Mouse (Mus musculus): ENCODE results near the gene Rabgap1l.

The Rabgap1l gene

DNA sequence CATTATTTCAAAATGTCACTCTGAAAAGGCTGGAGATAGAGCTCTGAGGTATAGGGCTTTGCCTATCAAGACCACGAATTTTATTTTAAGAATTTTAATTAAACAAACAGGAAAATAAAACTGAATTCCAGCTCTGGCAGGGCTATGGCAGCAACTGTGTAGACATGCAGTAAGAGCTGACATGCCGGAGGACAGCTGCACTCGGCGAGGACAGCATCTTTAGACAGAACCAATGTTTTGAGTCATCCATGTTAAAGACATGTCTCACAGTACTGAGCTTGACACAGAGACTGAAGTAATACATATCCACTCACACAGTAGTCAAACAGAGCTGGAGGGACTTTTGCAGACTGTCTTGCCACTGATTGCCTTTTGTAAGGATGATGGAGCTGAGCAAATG is 532.4 kb downstream of the Rabgap1l start:
- in situ Hi-C loops (cut with MboI; ENCODE audit: low sequenced_read_pairs) = no loop called here

DNA sequence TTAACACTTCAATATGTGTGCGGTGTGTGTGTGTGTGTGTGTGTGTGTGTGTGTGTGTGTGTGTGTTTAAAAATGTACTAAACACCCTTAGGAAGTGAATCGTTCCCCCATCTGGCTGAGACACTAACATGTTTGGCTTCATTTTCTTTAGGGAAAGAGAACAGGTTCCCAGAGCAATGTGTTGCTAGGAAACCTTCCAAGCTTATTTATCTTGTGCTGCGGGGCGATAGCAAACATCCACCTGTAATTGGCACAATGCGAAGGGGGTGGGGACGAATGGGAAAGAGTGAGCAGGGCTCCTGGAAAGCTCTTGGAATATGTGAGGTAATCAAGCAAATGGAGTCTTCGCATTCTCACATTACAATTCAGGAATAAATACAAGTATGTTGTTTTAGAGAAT is 533.1 kb downstream of the Rabgap1l start:
- in situ Hi-C loops (cut with MboI; ENCODE audit: low sequenced_read_pairs) = no loop called here

DNA sequence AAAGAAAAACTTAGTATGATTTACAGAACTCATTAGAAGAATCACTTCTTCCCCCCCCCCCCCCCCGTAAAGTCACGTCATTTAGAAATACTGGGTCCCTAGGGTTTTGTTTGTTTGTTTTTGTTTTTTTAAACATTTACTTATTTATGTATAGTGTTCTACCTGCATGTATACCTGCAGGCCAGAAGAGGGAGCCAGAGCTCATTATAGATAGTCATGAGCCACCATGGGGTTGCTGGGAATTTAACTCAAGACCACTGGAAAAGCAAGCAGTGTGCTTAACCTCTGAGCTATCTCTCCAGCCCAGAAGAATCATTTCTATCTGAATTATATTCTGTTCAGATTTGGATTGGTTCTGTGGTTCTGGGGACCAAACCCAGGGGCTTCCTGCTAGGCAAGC is 539.9 kb downstream of the Rabgap1l start:
- in situ Hi-C loops (cut with MboI; ENCODE audit: low sequenced_read_pairs) = no loop called here

DNA sequence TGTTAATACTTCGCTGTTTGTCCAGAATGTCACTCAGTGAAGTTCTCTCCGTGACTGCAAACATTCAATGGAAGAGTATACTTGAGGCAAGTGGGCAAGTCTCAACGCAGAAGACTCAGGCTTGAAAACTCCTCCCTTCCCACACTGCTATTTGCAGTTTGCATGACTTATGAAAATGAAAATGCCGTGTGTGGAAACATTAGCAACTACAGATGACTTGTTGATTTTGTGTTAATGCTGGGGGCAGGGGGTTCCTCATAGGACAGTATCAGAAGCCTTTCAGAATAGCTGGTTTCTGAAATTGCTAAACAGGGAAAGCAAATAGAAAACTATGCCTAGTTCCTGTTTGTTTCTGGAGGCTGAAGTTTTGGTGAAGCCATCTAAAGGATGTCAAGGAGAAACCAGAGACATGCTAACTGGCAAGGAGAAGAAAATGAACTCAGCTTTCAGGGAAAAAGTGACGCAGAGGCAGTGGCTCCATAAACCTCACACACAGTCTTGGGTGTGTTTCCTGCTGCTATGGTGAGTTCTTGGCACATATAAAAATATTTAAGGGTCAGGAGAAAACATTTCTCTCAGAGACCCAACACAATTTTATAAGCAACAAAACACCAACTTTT is 541.5 kb downstream of the Rabgap1l start:
- in situ Hi-C loops (cut with MboI; ENCODE audit: low sequenced_read_pairs) = no loop called here

DNA sequence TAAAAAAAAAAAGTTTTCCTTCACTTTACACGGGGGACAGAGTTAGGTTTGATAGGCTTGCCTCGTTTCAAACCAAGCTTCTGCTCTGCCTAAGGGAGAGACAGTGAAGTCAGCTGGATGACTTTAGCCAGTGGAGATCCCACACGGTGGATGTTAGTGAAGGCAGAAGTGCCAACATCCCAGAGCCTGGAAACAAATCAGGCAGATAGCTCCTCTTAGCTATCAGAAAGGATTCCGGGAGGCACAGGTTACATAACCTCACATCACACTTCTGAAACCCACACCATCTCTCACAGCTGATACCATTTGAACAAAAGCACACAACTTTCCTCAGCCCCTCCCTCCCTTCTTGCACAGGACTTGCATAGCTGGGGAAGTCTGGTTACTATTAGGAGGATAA is 542.2 kb downstream of the Rabgap1l start:
- in situ Hi-C loops (cut with MboI; ENCODE audit: low sequenced_read_pairs) = no loop called here

DNA sequence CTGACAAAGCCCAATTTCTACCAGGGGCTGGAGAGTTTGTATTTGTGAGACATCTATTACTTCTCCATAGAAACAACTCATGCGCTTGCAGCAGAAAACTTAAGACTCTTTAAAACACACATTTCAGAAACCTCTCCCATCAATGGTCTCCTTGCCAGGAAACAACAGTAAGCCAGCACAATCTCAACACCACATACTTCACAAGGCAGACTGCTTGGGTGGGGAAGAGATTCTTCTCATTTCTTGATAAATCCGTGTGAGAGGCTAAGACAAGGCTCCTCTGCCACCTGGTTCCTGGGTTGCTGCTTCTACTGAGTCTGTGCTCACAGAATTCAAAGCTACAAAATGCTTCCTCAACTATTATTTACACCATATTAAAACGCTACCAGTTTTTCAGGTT is 543.2 kb downstream of the Rabgap1l start:
- in situ Hi-C loops (cut with MboI; ENCODE audit: low sequenced_read_pairs) = no loop called here

DNA sequence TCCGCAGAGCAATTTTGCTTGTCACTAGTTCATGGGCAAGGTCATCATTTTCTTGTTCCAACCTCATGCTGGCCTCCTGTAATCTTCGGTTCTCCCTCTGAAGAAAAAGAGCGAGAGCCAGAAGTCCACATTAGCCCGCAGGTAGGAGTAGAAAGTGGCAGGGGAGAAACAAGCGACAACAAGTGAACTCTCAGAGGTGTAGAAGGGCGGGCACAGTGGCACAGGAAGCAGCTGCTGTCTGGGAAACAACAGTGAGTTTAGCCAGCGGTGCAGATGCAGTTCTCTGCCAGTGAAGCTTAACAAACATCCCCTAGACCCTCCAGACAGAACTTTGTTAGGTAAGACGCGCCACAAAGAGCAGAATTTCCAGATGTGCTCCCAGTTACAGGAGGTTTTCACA is 545.5 kb downstream of the Rabgap1l start:
- in situ Hi-C loops (cut with MboI; ENCODE audit: low sequenced_read_pairs) = no loop called here

DNA sequence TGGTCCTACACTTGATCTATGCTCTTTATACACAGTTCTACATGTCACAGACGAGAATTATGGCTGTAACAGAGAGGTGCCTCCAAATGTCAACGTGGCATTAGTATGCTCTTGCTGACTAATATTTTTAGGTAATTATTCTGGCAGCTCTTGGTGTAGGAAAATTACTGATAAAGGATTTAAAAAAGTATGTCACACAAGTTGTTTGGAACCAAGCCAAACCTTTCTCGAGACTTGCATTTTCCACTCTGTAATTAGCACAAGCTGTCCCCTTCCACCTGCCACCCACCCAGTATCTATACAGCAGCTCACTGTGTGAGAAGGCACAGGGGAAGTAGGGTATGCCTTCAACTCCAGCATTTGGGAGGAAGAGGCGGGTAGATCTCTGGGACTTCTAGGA is 546.2 kb downstream of the Rabgap1l start:
- in situ Hi-C loops (cut with MboI; ENCODE audit: low sequenced_read_pairs) = no loop called here

DNA sequence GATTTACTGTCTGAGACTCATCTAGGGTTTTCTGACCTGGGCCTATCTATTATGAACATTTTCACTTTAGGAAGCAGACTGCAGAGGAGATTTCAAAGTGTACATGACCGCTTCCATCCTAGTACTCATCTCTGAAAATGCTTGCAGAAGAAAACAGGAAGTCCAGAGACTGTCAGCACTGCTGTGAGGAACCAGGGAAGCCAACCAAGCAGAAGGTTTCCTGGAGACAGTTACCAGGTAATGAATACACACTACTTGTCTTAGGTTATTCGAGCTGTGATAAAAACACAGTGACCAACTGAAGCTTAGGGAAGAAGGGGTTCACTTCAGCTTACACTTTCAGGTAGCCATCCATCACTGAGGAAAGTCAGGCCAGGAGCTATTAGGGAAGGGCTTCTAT is 547.1 kb downstream of the Rabgap1l start:
- in situ Hi-C loops (cut with MboI; ENCODE audit: low sequenced_read_pairs) = no loop called here

DNA sequence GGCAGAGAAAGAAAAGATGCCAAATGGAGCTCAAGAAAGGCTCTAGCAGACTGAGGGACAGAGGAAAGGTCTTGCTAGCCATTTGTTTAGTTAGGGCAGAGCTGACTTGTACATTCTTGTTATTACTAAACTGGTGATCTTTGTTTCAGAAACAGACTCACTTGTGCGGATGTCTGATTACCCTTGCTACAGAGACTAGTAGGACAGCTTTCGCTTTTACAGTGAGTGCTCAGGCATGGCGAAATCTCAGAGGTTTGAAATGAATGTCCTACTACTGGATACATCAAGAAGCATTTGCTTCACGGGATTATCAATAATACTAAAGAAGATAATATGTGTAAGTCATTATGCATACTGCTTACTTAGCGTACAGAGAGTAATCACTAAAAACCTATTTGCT is 548.3 kb downstream of the Rabgap1l start:
- in situ Hi-C loops (cut with MboI; ENCODE audit: low sequenced_read_pairs) = no loop called here

DNA sequence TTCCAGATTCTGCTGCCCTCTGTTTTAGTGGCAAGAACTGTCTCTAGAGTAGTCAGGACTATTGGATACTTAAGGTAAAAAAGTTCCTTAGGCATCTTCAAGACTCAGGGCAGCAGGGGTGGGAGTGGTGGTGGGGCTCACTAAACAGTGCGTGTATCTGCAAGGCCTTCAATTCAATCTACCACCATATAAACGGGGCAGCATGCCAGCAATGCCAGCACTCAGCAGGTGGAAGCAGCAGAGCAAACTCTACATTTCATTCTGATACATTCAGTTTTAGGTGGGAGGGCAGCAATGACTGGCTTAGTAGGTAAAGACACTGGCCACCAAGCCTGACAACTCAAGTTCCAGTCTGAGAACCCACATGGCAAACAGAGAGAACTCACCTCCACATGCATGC is 552.9 kb downstream of the Rabgap1l start:
- in situ Hi-C loops (cut with MboI; ENCODE audit: low sequenced_read_pairs) = no loop called here

DNA sequence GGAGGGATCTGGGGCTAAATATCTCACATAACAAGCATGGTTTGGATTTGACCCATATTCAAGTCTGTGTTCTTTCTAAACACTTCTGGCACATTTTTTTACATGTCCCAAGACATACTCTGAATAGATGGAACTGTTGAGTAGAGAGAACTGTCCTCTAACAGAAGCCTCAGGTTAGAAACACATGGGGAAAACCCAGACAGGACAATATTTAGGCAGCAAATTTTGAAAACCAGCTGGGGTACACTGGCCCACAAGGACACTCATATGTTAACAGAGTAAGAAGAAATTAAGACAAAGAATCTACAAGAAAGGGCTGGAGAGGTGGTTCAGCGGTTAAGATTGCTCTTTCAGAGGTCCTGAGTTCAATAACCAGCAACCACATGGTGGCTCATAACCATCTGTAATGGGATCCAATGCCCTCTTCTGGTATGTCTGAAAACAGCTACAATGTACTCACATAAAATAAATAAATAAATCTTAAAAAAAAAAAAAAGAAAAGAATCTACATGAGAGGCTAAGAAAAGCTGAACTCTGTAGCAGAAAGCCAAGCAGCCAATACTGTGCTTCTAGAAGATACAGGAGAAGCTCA is 554.1 kb downstream of the Rabgap1l start:
- in situ Hi-C loops (cut with MboI; ENCODE audit: low sequenced_read_pairs) = no loop called here

DNA sequence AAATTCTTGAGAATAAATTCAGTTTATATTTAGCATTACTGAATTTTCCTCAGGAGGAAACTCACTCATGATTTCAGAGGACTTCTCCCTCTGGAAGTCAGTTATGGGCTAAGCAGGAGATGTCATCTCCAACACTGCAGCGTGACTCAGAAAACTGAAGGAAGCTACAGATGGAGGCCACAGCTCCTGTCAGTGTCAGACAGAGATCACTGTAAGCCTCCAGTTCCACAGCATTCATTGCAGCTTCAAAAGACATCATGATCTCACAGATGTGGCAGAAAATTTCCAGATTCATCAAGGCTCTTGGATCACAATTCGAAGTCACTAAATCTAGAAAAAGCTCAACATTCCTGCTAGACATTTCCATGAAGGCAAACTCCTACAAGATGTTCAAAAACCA is 555.0 kb downstream of the Rabgap1l start:
- in situ Hi-C loops (cut with MboI; ENCODE audit: low sequenced_read_pairs) = no loop called here

DNA sequence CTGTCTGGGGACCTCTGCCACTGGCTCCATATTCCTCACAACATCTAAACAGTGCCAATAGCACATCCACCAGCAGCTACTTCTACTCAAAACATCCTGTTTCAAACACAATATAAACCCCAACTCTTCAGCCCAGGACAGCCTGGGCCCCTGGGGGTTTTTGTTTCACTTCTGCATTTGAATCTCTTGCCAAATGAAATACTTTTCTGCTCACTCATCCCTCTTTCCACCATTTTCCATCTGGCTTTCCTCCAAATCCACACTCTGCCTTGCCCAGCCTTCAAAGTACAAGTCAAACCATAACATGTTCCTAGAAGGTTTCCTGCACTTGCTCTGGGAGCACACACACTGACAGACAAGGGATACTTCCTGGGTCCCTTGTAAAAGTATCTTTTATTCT is 559.1 kb downstream of the Rabgap1l start:
- in situ Hi-C loops (cut with MboI; ENCODE audit: low sequenced_read_pairs) = no loop called here

DNA sequence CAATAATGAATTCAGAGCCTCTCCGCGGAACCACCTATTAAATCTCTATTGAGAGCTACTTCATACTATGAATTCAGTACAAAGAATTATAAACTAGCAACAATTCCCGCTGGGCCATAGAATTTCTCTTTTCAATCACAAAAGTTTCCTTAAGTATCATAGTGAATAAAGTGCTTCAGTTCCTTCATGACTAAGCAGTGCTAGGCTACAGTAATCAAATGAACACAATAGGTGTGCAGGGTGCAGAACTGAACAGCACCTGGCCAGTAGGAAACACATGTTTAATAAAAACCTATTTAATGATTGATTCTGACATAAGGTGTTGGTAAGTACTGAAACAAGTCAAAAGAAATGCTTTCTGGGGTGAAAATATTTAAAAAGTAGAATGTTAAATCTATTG is 560.9 kb downstream of the Rabgap1l start:
- in situ Hi-C loops (cut with MboI; ENCODE audit: low sequenced_read_pairs) = no loop called here

DNA sequence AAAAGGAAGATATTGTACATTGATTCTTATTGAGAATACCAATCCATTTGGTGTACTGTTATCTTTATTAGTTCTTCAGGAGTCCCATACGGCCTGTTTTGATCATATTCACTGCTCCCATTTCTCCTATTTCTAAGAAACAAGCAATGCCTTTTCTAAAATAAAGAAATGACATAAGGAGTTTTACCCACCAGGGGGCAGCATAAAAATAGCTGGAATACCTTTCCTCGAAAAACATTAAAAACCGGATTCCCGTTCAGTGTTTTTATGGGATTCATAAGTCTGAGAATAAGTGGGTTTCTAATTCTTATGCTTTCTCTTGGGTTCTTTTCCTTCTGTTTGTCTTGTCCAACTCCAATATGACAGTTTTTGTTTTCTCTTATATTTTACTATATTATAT is 562.0 kb downstream of the Rabgap1l start:
- in situ Hi-C loops (cut with MboI; ENCODE audit: low sequenced_read_pairs) = no loop called here

DNA sequence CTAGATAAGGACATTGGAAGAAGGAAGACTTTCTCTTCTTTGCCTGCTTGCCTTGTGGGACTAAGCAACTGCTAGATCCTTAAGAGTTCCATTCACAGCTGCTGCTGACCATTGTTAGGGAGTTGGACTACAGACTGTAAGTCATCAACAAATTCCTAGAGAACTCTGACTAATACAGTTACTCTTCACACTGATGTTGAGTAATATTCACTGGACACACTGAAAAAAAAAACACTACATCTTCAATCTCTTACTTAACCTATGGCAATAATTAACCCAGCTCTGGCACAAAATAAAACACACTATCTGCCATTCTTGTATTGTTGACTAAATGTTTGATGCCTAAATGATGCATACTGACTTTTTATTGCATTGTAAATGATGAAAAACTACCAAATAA is 565.2 kb downstream of the Rabgap1l start:
- in situ Hi-C loops (cut with MboI; ENCODE audit: low sequenced_read_pairs) = no loop called here

DNA sequence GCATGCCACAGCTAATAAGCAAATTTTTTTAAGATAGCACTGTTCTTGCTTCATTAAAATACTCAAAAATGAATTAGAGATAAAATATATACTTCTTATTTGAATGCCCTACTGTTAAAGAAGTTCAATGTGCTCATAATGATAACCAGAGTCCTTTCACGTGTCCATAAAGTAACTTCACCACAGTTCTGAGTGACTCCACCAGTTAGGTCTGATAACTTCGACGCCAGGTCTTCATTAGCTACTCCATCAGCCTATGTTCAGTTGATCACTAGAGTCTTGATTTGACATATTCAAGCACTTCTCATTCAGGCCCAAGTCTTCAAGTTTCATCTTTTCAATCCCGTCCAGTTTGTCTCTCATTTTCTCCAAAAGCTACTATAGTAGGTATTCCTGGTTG is 565.8 kb downstream of the Rabgap1l start:
- in situ Hi-C loops (cut with MboI; ENCODE audit: low sequenced_read_pairs) = no loop called here

DNA sequence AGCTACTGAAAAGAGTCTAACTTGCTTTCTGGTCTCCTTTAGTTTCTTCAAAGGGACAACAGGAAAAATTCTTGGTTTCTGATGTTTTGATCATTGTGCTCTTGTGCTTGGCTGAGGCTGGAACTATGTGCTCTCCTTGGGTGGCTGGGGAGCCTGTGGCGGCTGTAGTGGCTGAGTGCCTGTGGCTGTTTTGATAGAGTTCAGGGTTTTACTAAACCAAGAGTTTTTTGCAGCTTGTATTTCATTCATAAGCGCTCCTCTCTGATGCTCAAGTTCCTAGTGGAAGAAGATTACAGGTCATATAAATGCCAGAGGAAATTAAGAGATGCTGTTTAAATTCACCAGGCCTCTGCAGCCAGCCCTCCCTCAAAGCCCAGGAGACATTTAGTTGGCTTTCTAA is 568.9 kb downstream of the Rabgap1l start:
- in situ Hi-C loops (cut with MboI; ENCODE audit: low sequenced_read_pairs) = no loop called here

DNA sequence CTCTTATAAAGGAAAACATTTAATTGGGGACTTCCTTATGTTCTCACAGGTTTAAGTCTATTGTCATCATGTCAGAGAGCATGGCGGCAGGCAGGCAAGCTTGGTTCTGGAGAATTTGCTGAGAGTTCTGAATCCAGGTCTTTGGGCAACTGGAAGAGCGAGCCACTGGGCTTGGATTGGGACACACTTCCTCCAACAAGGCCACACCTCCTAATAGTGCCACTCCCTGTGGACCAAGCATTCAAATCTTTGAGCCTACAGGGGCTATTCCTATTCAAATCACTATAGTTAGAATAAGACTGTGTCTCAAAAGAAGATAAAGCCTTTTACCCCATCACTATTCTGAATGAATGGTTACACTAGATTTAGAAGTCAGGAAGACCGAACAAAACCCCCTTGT is 575.1 kb downstream of the Rabgap1l start:
- in situ Hi-C loops (cut with MboI; ENCODE audit: low sequenced_read_pairs) = no loop called here

DNA sequence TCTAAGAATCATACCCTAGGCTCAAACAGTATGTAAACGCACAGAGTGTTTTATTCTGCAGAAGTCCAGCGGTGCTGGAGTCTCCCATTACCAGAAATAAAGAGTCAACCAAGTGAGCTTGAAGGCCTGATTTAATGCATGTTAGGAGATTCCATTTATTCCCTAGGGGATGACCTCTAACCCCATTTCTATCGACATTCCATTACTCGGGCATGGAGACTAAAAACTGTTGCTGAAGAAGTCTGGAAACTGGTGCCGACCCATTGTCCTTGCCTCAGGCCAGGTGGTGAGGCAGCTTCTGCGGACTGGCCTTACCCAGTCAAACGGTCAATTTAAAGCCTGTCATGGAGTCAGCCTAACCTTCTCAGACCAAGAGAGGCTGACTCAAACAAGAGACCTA is 578.8 kb downstream of the Rabgap1l start:
- in situ Hi-C loops (cut with MboI; ENCODE audit: low sequenced_read_pairs) = no loop called here

DNA sequence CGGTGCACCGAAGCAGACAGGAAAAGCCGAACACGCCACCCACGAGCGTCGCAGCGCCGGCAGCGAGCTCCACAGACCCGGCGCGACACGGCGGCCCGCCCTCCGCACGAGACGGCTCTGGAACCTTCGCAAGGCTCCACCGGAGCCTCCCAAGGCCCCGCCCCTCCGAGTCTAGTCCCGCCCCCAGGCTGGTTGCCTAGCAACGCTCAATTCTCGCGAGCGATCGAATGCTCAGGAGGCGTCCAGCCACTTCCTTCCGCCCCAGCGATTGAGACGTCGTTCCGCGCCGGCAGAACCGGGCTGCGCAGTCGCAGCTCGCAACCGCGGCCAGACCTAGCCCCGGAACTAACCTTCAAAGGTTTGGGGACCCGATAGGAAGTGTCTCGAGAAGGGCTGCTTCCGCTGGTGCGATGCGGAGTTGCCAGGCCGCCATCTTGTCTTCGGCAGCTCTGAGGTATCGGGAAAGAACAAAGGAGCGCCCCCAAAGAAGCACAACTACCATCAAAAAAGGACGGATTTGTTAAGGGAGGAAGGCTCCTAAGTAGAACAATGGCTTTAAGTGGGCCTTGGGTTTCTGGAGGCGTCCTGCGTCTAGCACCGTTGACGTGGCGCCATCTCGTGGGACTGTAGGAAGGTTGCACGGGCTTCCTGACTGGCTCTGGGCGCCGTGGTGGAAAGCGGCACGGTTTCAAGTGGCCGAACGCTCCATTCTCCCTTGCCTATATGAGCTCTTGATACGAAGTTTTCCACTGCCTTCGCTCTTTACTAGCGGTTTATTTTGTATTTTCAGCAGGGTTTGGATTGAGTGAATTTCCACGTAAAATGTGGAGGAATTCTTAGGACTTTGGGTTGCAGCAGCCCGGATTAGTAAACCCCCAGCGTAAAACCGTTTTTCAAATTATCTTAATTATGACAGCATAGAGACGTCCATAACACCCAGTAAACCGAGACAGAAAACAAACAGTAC is 580.0 kb downstream of the Rabgap1l start, which contains the start of gene Cacybp:
TSS of gene Cacybp (minus strand) at position 173 of the 967 bp plus-strand sequence.
- in situ Hi-C loops (cut with MboI; ENCODE audit: low sequenced_read_pairs) = no loop called here
